Mouse (Mus musculus): ENCODE results near the gene Fignl2. TPM values are rescaled to one million over a fixed set of nuclear protein-coding genes. Genes with fewer than 3 reads are reported as not detected.

The Fignl2 gene
- 0.42 and 0.98 TPM in 2 replicates for polyA plus RNA-seq (2012; ENCODE audit: low replicate concordance)

DNA sequence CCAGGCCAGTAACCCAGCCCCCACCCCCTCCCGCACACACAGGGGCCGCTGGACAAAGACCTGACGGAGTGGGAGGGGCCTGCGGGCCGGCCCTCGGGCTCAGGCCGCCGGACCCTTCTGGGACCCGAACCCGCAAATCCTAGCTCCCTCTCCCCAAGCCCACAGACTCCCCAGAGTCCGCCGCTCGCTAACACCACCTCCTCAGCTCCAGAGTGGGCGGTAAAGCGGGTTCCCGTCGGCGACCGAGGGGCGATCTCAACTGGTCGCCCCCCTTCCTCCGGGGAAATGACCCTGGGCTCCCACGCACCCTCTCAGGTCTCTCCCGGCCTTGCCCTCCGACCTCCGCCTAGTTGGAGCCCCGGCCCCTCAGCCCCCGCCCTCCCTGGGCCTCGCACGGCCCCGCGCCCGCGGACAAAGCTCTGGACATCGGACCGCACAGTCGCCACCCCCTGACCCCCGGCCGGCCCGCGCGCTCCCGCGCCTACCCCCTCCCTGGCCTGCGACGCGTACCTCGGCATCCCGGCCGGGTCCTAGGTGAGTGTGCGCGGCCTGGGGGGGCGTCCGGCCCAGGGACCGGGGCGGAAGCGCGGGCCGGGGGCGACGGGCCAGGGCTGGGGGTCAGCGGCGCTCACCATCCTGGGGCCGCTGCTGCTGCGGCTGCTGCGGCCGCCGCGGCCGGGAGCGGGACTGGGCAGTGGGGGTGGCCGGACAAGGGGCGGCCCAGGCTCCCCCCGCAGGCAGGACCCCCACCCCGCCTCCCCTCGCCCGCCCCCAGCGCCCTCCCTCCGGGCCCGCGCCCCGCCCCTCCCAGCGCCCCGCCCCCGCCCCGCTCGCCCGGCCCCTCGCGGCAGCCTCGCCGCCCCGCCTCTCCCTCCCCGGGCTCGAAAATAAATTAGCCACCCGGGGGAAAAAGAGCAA, at the start of gene Fignl2:
TSS of gene Fignl2 (minus strand) at position 755 of the 918 bp plus-strand sequence.

DNA sequence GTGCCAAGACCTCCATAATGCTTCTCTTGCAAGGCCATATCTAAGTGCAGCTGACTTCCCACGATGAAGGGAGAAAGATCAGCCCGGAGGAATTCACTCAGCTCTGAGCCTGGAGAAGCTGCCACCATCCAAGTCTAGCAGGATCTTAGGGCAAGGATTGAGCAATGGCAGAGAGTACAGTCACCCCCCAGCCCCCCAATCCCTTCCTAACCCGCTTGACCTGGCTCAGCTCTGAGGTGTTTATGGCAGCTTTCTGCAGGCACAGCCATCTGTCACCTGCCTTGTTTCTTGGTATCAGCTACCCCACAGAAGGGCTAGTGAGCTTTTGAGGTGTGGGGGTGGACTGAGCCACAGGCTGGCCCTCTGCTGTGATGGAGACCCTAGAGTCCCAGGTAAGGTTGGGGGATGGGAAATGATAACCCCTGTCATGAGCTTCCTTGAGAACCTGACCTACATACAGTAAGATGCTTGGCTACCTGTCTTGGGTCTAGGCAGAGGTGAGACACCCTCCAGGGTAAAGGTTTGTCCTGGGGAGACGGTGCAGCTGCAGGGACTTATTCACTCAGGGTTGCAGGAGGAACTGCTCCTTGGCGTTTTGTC, 37.2 kb upstream of the Fignl2 start, which contains the start of gene Ankrd33:
TSS of gene Ankrd33 (plus strand) at position 245 of the 600 bp plus-strand sequence.

DNA sequence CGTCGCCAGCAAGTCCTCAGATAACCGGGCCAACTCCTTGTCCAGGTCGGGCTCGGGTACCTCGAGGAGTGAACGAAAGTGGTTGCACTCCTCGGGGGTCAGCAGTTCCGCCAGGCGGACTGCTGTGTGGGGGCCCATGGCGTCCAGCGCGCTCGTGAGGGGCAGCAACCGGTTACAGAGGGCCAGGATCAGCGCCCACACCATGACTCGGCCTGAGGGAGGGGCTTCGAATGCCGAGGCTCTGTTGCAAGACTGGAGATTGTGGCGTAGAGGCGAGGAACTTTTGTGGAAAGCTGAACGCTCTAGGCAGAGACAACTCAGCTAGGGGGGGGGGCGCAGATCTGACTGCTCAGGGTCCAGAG, 31.2 kb downstream of the Fignl2 start, which contains the start of gene Gm47841:
TSS of gene Gm47841 (minus strand) at position 204 of the 362 bp plus-strand sequence.

Other genes starting within 250 kb of the Fignl2 start
- gene Scn8a, start 208.7 kb downstream of the Fignl2 start, polyA plus RNA-seq (2012; ENCODE audit: low replicate concordance): 0.75 and 1.00 TPM in 2 replicates
- not detected in 2 replicates for gene Gm47841, start 31.2 kb downstream of the Fignl2 start, polyA plus RNA-seq (2012; ENCODE audit: low replicate concordance)
- gene Ankrd33, start 37.2 kb upstream of the Fignl2 start, polyA plus RNA-seq (2012; ENCODE audit: low replicate concordance): not detected in 2 replicates
- 6.3 and 6.6 TPM in 2 replicates for gene Acvrl1, start 50.0 kb upstream of the Fignl2 start, polyA plus RNA-seq (2012; ENCODE audit: low replicate concordance)
- gene Acvr1b, start 95.5 kb upstream of the Fignl2 start, polyA plus RNA-seq (2012; ENCODE audit: low replicate concordance): 13.6 and 18.6 TPM in 2 replicates
- gene Grasp, start 145.6 kb upstream of the Fignl2 start, polyA plus RNA-seq (2012; ENCODE audit: low replicate concordance): 6.1 and 16.8 TPM in 2 replicates
- gene Nr4a1, start 175.7 kb upstream of the Fignl2 start, polyA plus RNA-seq (2012; ENCODE audit: low replicate concordance): 57.9 and 89.1 TPM in 2 replicates
- 42.2 and 52.1 TPM in 2 replicates for gene Atg101, start 205.7 kb upstream of the Fignl2 start, polyA plus RNA-seq (2012; ENCODE audit: low replicate concordance)
- not detected in 2 replicates for gene 6030408B16Rik, start 214.6 kb upstream of the Fignl2 start, polyA plus RNA-seq (2012; ENCODE audit: low replicate concordance)

All from hematopoietic multipotent progenitor cell, adult 10-12 weeks (in vitro differentiated cells).